Mouse (Mus musculus): ENCODE measurements at regions not wholly inside any gene's neighbourhood (a gene's known extent, or its start where the extent isn't known, plus 50 kb on each side); places are given as distances from the start of the nearest gene placed in this dataset.

DNA sequence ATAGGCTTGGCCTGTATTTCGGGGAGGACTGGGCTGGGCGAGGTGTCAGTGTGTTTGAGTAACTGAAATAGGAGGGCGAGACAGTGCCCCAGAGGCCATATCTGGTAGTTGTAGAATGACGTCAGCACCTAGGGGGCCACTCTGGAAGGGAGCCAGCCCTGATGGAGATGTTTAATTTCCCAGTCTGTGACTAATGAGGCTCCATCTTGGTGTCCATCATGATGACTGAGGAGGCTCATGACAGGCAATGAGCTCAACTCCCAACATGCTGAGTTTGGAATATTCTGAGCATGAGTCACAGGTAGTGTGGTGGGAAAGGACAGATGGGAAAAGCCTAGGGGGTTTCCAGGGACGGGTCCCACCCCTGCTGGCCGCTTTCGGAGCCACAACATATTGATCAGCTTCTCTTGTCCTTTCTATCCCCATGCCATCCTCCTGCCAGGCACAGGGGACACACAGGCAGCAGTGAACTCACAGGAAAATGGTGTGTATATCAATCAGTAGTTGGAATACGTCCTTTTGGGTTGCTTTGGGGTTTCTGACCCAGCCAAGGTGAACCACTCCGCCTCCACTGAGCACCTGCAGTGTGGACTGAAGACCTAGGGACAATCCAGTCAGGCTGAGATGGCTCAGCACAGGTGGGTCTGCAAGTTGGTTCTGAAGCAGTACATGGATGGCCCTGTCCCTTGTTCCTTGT is 222.5 kb downstream of the Matn1 start:
- TF ChIP-seq CTCF (IDR thresholded peaks at IDR 0.05; ENCODE audit: insufficient read depth, low read depth, low read length) (no peak), POLR2A (IDR thresholded peaks at IDR 0.05; ENCODE audit: insufficient read depth, low read depth, low read length) (no peak)
